Mouse (Mus musculus): ENCODE results near the gene Stim1. TPM values are rescaled to one million over a fixed set of nuclear protein-coding genes. Genes with fewer than 3 reads are reported as not detected.
A peak's percentile ranks its signal among the peaks of the same experiment; 100 is the strongest.

Stim1 gene
- polyA plus RNA-seq (2016; fragmentation: Nextera tagmentation; extraction: Ambion mirVana), result 10.5 and 13.6 TPM in 2 replicates

- H3K36me3 ChIP-seq, result no peaks in the 10 kb centered on the region
- H3K4me3 ChIP-seq, result peak within 1 kb of the TSS; percentile 87
- peaks cover 6% of the 10 kb centered on the region; the same call in 1 of the 2 replicates for H3K4me1 ChIP-seq
- ATAC-seq (ENCODE audit: low FRiP score, low read depth), result peak; percentile 89
- peaks cover 11% of the 10 kb centered on the region for H3K27me3 ChIP-seq (replicated peaks)
- H3K4me2 ChIP-seq (replicated peaks), result peak within 1 kb of the TSS; percentile 99
- H3K27ac ChIP-seq, result no peak within 1 kb of the TSS
- 0% methylated on average over 70 of the region's 73 CpGs for WGBS
- H3K9me3 ChIP-seq, result no peaks in the 10 kb centered on the region
- H3K9ac ChIP-seq, result peak within 1 kb of the TSS; percentile 65
Observed at GRCm38 (mm10) chr7:102267601-102268394, at the start of gene Stim1. TSS of gene Stim1 (plus strand) at chr7:102267806.

GRCm38 (mm10) chr7:102221899-102222298 is 45.7 kb upstream of the Stim1 start:
- no peak overlapping the region for H3K27ac ChIP-seq
- no peak for ATAC-seq (ENCODE audit: low FRiP score, low read depth)
- H3K9ac ChIP-seq, result no peak overlapping the region
- no peaks in the 10 kb centered on the region for H3K9me3 ChIP-seq
- peaks cover 4% of the 10 kb centered on the region; the same call in 1 of the 2 replicates for H3K4me1 ChIP-seq
- no peaks in the 10 kb centered on the region for H3K36me3 ChIP-seq
- H3K4me3 ChIP-seq, result 0 out of 2 replicates have a peak overlapping the region, but pooled peaks have one; percentile 20
- no peaks in the 10 kb centered on the region for H3K27me3 ChIP-seq (replicated peaks)
- H3K4me2 ChIP-seq (replicated peaks), result peak overlapping the region; percentile 78
- 70% methylated on average over 1 of the region's 1 CpGs for WGBS

GRCm38 (mm10) chr7:102222336-102222735 is 45.3 kb upstream of the Stim1 start:
- under 1% methylated on average over 10 of the region's 13 CpGs for WGBS

GRCm38 (mm10) chr7:102222830-102223556 is 44.6 kb upstream of the Stim1 start:
- peak; percentile 83 for ATAC-seq (ENCODE audit: low FRiP score, low read depth)
- Histone ChIP-seq H3K4me2 (replicated peaks) (peak overlapping the region; percentile 78), H3K4me1 (peaks cover 4% of the 10 kb centered on the region; the same call in 1 of the 2 replicates), H3K9ac (peak overlapping the region; percentile 68), H3K9me3 (no peaks in the 10 kb centered on the region), H3K27me3 (replicated peaks) (no peaks in the 10 kb centered on the region), H3K4me3 (peak overlapping the region; percentile 61), H3K27ac (no peak overlapping the region), H3K36me3 (no peaks in the 10 kb centered on the region)
- WGBS, result 2% methylated on average over 31 of the region's 31 CpGs

More at GRCm38 (mm10) chr7:102222336-102222735, 45.3 kb upstream of the Stim1 start:
- Histone ChIP-seq H3K9ac (peak overlapping the region; percentile 68), H3K4me2 (replicated peaks) (peak overlapping the region; percentile 78), H3K4me3 (peak overlapping the region; percentile 61), H3K27ac (no peak overlapping the region), H3K4me1 (peaks cover 4% of the 10 kb centered on the region; the same call in 1 of the 2 replicates), H3K9me3 (no peaks in the 10 kb centered on the region), H3K27me3 (replicated peaks) (no peaks in the 10 kb centered on the region), H3K36me3 (no peaks in the 10 kb centered on the region)
- peak; percentile 76; the same call in 1 of the 2 replicates for ATAC-seq (ENCODE audit: low FRiP score, low read depth)

GRCm38 (mm10) chr7:102223883-102224738 is 43.5 kb upstream of the Stim1 start:
- no peak overlapping the region; the same call in 1 of the 2 replicates for H3K4me2 ChIP-seq (replicated peaks)

GRCm38 (mm10) chr7:102226051-102226450 is 41.6 kb upstream of the Stim1 start:
- Histone ChIP-seq H3K4me2 (replicated peaks) (no peak overlapping the region), H3K36me3 (peaks cover 6% of the 10 kb centered on the region; the same call in 1 of the 2 replicates), H3K9ac (no peak overlapping the region), H3K9me3 (no peaks in the 10 kb centered on the region), H3K27me3 (replicated peaks) (no peaks in the 10 kb centered on the region), H3K4me3 (no peak overlapping the region), H3K27ac (no peak overlapping the region), H3K4me1 (peaks cover 4% of the 10 kb centered on the region; the same call in 1 of the 2 replicates)
- no peak for ATAC-seq (ENCODE audit: low FRiP score, low read depth)
- 93% methylated on average over 6 of the region's 6 CpGs for WGBS

More at GRCm38 (mm10) chr7:102223883-102224738, 43.5 kb upstream of the Stim1 start:
- H3K9ac ChIP-seq, result no peak overlapping the region
- no peaks in the 10 kb centered on the region for H3K27me3 ChIP-seq (replicated peaks)
- H3K36me3 ChIP-seq, result peaks cover 2% of the 10 kb centered on the region; the same call in 1 of the 2 replicates
- no peaks in the 10 kb centered on the region for H3K9me3 ChIP-seq
- 90% methylated on average over 5 of the region's 5 CpGs for WGBS
- no peak overlapping the region for H3K27ac ChIP-seq
- no peak overlapping the region for H3K4me3 ChIP-seq
- H3K4me1 ChIP-seq, result peaks cover 4% of the 10 kb centered on the region; the same call in 1 of the 2 replicates
- ATAC-seq (ENCODE audit: low FRiP score, low read depth), result no peak

GRCm38 (mm10) chr7:102228049-102228670 is 39.4 kb upstream of the Stim1 start:
- H3K4me3 ChIP-seq, result no peak overlapping the region
- no peaks in the 10 kb centered on the region for H3K4me1 ChIP-seq
- no peak overlapping the region for H3K4me2 ChIP-seq (replicated peaks)
- peaks cover 6% of the 10 kb centered on the region; the same call in 1 of the 2 replicates for H3K36me3 ChIP-seq
- no peak overlapping the region for H3K9ac ChIP-seq
- no peak for ATAC-seq (ENCODE audit: low FRiP score, low read depth)
- H3K9me3 ChIP-seq, result no peaks in the 10 kb centered on the region
- 95% methylated on average over 4 of the region's 4 CpGs for WGBS
- H3K27ac ChIP-seq, result no peak overlapping the region
- H3K27me3 ChIP-seq (replicated peaks), result no peaks in the 10 kb centered on the region

GRCm38 (mm10) chr7:102229814-102230213 is 37.8 kb upstream of the Stim1 start:
- Histone ChIP-seq H3K4me1 (no peaks in the 10 kb centered on the region), H3K27ac (no peak overlapping the region), H3K4me3 (no peak overlapping the region), H3K9me3 (no peaks in the 10 kb centered on the region), H3K36me3 (peaks cover 6% of the 10 kb centered on the region; the same call in 1 of the 2 replicates), H3K9ac (no peak overlapping the region), H3K4me2 (replicated peaks) (no peak overlapping the region), H3K27me3 (replicated peaks) (no peaks in the 10 kb centered on the region)
- 93% methylated on average over 6 of the region's 6 CpGs for WGBS
- ATAC-seq (ENCODE audit: low FRiP score, low read depth), result no peak

- Histone ChIP-seq H3K9me3 (no peaks in the 10 kb centered on the region), H3K27me3 (replicated peaks) (no peaks in the 10 kb centered on the region), H3K36me3 (peaks cover 25% of the 10 kb centered on the region), H3K4me3 (no peak overlapping the region), H3K4me1 (no peaks in the 10 kb centered on the region), H3K9ac (no peak overlapping the region), H3K27ac (no peak overlapping the region), H3K4me2 (replicated peaks) (no peak overlapping the region)
- no peak for ATAC-seq (ENCODE audit: low FRiP score, low read depth)
- WGBS, result 79% methylated on average over 4 of the region's 4 CpGs
Observed at GRCm38 (mm10) chr7:102233059-102233458, 34.5 kb upstream of the Stim1 start.

GRCm38 (mm10) chr7:102238686-102239286 is 28.8 kb upstream of the Stim1 start:
- H3K9me3 ChIP-seq, result no peaks in the 10 kb centered on the region
- no peak overlapping the region for H3K4me2 ChIP-seq (replicated peaks)
- no peaks in the 10 kb centered on the region for H3K4me1 ChIP-seq
- H3K9ac ChIP-seq, result no peak overlapping the region
- H3K36me3 ChIP-seq, result peaks cover 48% of the 10 kb centered on the region
- H3K4me3 ChIP-seq, result no peak overlapping the region
- 83% methylated on average over 8 of the region's 8 CpGs for WGBS
- no peak overlapping the region for H3K27ac ChIP-seq
- ATAC-seq (ENCODE audit: low FRiP score, low read depth), result no peak
- H3K27me3 ChIP-seq (replicated peaks), result no peaks in the 10 kb centered on the region

- H3K27me3 ChIP-seq (replicated peaks), result no peaks in the 10 kb centered on the region
- H3K9me3 ChIP-seq, result no peaks in the 10 kb centered on the region
- H3K4me1 ChIP-seq, result no peaks in the 10 kb centered on the region
- peaks cover 48% of the 10 kb centered on the region for H3K36me3 ChIP-seq
- no peak for ATAC-seq (ENCODE audit: low FRiP score, low read depth)
- no peak overlapping the region for H3K4me3 ChIP-seq
- no peak overlapping the region for H3K9ac ChIP-seq
- H3K27ac ChIP-seq, result no peak overlapping the region
- WGBS, result 95% methylated on average over 16 of the region's 16 CpGs
- no peak overlapping the region for H3K4me2 ChIP-seq (replicated peaks)
Observed at GRCm38 (mm10) chr7:102239591-102239990, 28.0 kb upstream of the Stim1 start.
